Mouse (Mus musculus): ENCODE measurements at regions not wholly inside any gene's neighbourhood (a gene's known extent, or its start where the extent isn't known, plus 50 kb on each side); places are given as distances from the start of the nearest gene placed in this dataset.

DNA sequence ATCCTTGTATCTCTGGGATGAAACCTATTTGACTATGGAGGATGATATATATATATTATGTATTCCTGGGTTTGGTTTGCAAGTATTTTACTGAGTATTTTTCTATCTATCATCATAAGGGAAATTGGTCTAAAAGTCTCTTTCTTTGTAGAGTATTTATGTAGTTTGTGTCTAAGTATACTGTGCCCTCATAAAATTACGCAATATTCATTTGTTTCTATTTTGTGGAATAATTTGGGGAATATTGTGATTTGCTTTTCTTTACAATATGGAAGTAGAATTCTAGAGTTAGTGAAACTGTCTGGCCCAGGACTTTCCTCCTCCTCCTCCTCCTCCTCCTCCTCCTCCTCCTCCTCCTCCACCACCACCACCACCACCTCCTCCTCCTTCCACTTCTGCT lies 640.1 kb downstream of the Slc22a22 start:
- H3K9me3 ChIP-seq (replicated peaks; ENCODE audit: control insufficient read depth, low read length): no peaks in the 10 kb centered on the region
- H3K36me3 ChIP-seq (ENCODE audit: control insufficient read depth, insufficient read depth, low read length): no peaks in the 10 kb centered on the region
- WGBS: 95% methylated on average over 1 of the region's 1 CpGs
- no peaks in the 10 kb centered on the region for H3K27me3 ChIP-seq (ENCODE audit: control insufficient read depth, insufficient read depth, low read length)
- ATAC-seq (ENCODE audit: insufficient read depth, low FRiP score): no peak
- no peak overlapping the region for H3K4me3 ChIP-seq (replicated peaks; ENCODE audit: low read length)
- H3K4me2 ChIP-seq (ENCODE audit: low read depth, low read length): no peak overlapping the region
- peaks cover 6% of the 10 kb centered on the region; the same call in 1 of the 2 replicates for H3K4me1 ChIP-seq (ENCODE audit: control insufficient read depth, insufficient read depth, low read length)
- H3K9ac ChIP-seq (ENCODE audit: low read length): no peak overlapping the region
- H3K27ac ChIP-seq (ENCODE audit: low read length): no peak overlapping the region

DNA sequence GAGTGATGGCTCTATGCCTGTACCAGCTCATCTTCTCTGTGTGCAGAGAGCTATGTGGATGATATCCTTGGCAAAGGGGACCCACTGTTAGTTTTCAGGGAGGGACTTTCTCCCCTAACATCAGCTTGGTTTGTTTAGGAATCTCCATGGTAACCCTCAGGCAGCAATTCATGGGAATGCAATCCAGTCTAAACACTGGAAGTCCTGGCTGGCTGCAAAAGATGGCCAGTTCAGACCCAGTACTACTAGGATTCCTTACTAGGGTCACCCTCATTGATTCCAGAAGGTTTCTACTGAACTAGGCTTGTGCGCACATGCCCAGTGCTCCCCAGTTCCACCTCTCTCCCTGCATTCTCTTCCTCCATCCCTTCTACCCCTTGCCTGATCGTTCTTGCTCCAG lies 642.8 kb downstream of the Slc22a22 start:
- no peak overlapping the region for H3K4me3 ChIP-seq (replicated peaks; ENCODE audit: low read length)
- H3K9ac ChIP-seq (ENCODE audit: low read length): no peak overlapping the region
- H3K27me3 ChIP-seq (ENCODE audit: control insufficient read depth, insufficient read depth, low read length): no peaks in the 10 kb centered on the region
- H3K27ac ChIP-seq (ENCODE audit: low read length): no peak overlapping the region
- H3K4me1 ChIP-seq (ENCODE audit: control insufficient read depth, insufficient read depth, low read length): peaks cover 6% of the 10 kb centered on the region; the same call in 1 of the 2 replicates
- H3K36me3 ChIP-seq (ENCODE audit: control insufficient read depth, insufficient read depth, low read length): no peaks in the 10 kb centered on the region
- 71% methylated on average over 2 of the region's 2 CpGs for WGBS
- no peaks in the 10 kb centered on the region for H3K9me3 ChIP-seq (replicated peaks; ENCODE audit: control insufficient read depth, low read length)
- H3K4me2 ChIP-seq (ENCODE audit: low read depth, low read length): no peak overlapping the region
- 0 out of 2 replicates have a peak, but pooled peaks have one; percentile 21 for ATAC-seq (ENCODE audit: insufficient read depth, low FRiP score)

- Histone ChIP-seq H3K4me2 (ENCODE audit: low read depth, low read length) (no peak overlapping the region), H3K9ac (ENCODE audit: low read length) (no peak overlapping the region), H3K4me3 (replicated peaks; ENCODE audit: low read length) (no peak overlapping the region), H3K9me3 (replicated peaks; ENCODE audit: control insufficient read depth, low read length) (no peaks in the 10 kb centered on the region), H3K27ac (ENCODE audit: low read length) (no peak overlapping the region), H3K4me1 (ENCODE audit: control insufficient read depth, insufficient read depth, low read length) (peaks cover 6% of the 10 kb centered on the region; the same call in 1 of the 2 replicates), H3K27me3 (ENCODE audit: control insufficient read depth, insufficient read depth, low read length) (no peaks in the 10 kb centered on the region), H3K36me3 (ENCODE audit: control insufficient read depth, insufficient read depth, low read length) (no peaks in the 10 kb centered on the region)
- ATAC-seq (ENCODE audit: insufficient read depth, low FRiP score): no peak
- WGBS: 92% methylated on average over 7 of the region's 7 CpGs
Measured at GRCm38 (mm10) chr15:56832666-56833065, 644.8 kb downstream of the Slc22a22 start.

DNA sequence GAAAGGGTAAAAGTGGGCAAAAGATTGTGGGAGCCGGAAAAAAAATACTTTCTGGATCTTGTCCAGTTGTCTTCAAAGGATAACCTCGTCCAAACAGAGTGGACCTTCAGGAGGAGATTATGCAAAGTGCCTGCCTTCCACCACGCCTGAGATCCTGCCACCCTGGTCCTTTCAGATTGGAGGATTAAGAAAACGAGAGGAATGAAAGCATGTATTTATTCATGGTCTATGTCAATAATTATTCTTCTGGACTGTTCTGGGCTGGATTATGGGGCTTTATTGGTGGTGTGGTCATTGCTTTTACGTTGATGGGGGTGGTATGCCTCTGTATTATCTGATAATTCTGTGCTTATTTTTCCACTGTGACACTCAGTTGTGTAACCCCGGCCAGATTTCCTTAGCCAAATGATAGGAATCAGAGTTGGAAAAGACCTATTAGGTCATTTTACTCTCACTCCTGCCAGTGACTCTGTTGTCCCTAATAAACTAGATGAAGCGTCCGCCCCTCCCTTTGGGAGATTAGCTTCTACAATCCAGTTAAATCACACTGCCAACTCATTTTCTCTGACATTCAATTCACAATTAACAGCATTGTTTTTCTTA lies 656.3 kb downstream of the Slc22a22 start:
- Histone ChIP-seq H3K27me3 (ENCODE audit: control insufficient read depth, insufficient read depth, low read length) (no peaks in the 10 kb centered on the region), H3K4me3 (replicated peaks; ENCODE audit: low read length) (no peak overlapping the region), H3K4me1 (ENCODE audit: control insufficient read depth, insufficient read depth, low read length) (peaks cover 3% of the 10 kb centered on the region; the same call in 1 of the 2 replicates), H3K4me2 (ENCODE audit: low read depth, low read length) (no peak overlapping the region), H3K9me3 (replicated peaks; ENCODE audit: control insufficient read depth, low read length) (no peaks in the 10 kb centered on the region), H3K27ac (ENCODE audit: low read length) (no peak overlapping the region), H3K36me3 (ENCODE audit: control insufficient read depth, insufficient read depth, low read length) (no peaks in the 10 kb centered on the region), H3K9ac (ENCODE audit: low read length) (no peak overlapping the region)
- ATAC-seq (ENCODE audit: insufficient read depth, low FRiP score): no peak
- 54% methylated on average over 8 of the region's 8 CpGs for WGBS

DNA sequence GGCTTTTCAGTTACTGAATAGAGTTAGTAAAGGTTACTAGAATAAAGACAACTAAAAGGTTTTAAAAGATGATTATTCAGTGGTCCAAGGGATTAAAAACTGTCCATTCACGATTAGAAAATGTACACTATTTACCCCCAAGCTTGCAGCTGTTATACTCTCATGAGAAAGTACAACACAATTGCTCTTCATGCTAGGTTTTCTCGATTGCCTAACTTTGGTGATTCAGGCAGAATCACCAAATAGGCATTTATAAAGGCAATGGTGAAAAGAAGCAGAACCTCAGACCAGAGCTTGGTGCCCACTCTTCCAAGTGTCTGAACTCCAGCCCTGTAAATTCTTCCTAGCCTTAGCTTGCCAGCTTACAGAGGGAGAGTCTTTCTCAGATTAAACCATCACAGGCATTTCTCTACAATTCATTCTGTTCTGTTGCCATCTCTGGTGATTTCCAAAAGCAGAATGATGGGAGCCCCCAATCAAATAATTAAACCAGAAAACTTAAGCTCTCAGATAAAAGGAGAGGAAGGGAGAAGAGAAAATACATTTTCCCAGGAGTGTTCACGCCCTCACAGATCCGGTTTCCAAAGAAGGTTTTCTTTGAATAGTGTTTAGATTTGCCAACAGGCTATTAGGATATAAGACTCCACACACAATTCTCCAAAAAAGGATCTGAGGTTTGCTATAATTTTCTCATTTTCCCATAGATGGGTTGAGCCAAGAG lies 657.0 kb downstream of the Slc22a22 start:
- Histone ChIP-seq H3K9me3 (replicated peaks; ENCODE audit: control insufficient read depth, low read length) (no peaks in the 10 kb centered on the region), H3K36me3 (ENCODE audit: control insufficient read depth, insufficient read depth, low read length) (no peaks in the 10 kb centered on the region), H3K4me1 (ENCODE audit: control insufficient read depth, insufficient read depth, low read length) (peaks cover 3% of the 10 kb centered on the region; the same call in 1 of the 2 replicates), H3K27ac (ENCODE audit: low read length) (no peak overlapping the region), H3K9ac (ENCODE audit: low read length) (no peak overlapping the region), H3K4me3 (replicated peaks; ENCODE audit: low read length) (no peak overlapping the region), H3K4me2 (ENCODE audit: low read depth, low read length) (no peak overlapping the region), H3K27me3 (ENCODE audit: control insufficient read depth, insufficient read depth, low read length) (no peaks in the 10 kb centered on the region)
- 50% methylated on average over 4 of the region's 4 CpGs for WGBS
- ATAC-seq (ENCODE audit: insufficient read depth, low FRiP score): no peak

DNA sequence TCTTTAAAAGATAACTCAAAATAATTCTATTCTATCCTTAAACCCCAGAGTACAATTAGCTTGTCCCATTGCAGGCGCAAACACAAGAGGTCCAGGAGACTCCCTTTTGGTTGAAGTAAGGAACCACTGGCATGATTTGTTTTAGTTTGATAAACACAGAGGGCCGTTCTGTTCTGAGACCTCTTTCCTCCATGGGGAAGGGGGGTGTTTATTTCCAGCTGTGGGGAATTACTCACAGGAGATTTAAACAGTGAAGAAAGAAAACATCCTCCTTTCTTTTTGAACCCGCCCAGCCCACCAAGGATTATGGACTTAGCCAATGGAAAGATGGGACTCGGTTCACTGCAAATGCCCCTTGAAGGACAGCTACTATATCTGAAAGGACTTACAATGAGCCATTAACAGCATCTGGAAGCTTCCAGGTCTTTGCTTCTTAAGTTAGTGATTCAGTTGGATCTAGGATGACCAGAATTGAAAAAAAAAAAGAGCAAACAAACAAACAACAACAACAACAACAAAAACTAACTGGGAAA lies 659.2 kb downstream of the Slc22a22 start:
- H3K4me1 ChIP-seq (ENCODE audit: control insufficient read depth, insufficient read depth, low read length): peaks cover 3% of the 10 kb centered on the region; the same call in 1 of the 2 replicates
- H3K4me3 ChIP-seq (replicated peaks; ENCODE audit: low read length): no peak overlapping the region
- H3K36me3 ChIP-seq (ENCODE audit: control insufficient read depth, insufficient read depth, low read length): no peaks in the 10 kb centered on the region
- no peak overlapping the region for H3K4me2 ChIP-seq (ENCODE audit: low read depth, low read length)
- H3K27me3 ChIP-seq (ENCODE audit: control insufficient read depth, insufficient read depth, low read length): no peaks in the 10 kb centered on the region
- WGBS: 32% methylated on average over 4 of the region's 4 CpGs
- no peak overlapping the region for H3K9ac ChIP-seq (ENCODE audit: low read length)
- no peak overlapping the region for H3K27ac ChIP-seq (ENCODE audit: low read length)
- H3K9me3 ChIP-seq (replicated peaks; ENCODE audit: control insufficient read depth, low read length): no peaks in the 10 kb centered on the region
- ATAC-seq (ENCODE audit: insufficient read depth, low FRiP score): no peak

DNA sequence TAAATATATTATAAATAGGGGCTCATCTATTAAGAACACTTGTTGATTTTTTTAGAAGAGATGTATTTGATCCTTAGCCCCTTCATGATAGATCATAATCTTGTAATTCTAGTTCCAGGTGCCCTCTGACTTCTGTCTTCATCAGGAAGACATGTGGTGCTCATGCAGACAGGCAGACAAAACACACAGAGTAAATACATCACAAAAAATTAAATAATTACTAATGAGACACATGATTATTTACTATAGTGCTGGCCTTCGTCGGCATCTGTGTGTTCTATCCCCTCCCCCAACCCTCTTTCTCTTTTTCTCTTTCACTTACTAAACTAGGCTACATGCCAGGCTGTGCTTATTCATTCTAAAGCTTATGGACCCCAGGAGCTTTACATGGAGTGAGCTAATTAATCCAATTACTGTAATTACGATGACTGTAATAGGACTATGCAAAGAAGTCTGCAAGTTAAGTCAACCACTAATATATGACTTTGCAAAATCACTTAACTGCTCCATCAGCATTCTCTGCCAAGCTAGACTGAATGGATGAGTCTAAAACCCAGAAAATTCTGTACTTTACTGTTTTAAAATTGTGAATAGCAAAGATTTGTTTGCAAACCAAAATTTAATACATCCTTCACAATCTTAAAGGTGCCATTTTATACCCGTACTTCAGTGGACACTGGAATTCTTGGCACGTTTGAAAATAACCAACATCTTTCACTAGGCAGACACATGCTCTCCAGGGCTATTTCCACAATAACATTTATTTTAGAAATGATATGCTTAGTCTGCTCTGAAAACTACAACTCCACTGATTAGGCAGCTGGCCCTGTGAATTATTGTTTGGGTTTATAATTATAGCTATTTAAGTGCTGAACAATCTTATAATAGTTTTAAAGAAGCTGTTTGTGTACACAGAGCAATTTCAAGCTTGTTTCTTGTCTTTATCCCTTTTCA lies 659.9 kb downstream of the Slc22a22 start:
- no peak for ATAC-seq (ENCODE audit: insufficient read depth, low FRiP score)
- Histone ChIP-seq H3K36me3 (ENCODE audit: control insufficient read depth, insufficient read depth, low read length) (no peaks in the 10 kb centered on the region), H3K4me3 (replicated peaks; ENCODE audit: low read length) (no peak overlapping the region), H3K4me1 (ENCODE audit: control insufficient read depth, insufficient read depth, low read length) (peaks cover 3% of the 10 kb centered on the region; the same call in 1 of the 2 replicates), H3K9me3 (replicated peaks; ENCODE audit: control insufficient read depth, low read length) (no peaks in the 10 kb centered on the region), H3K27ac (ENCODE audit: low read length) (no peak overlapping the region), H3K9ac (ENCODE audit: low read length) (no peak overlapping the region), H3K4me2 (ENCODE audit: low read depth, low read length) (no peak overlapping the region), H3K27me3 (ENCODE audit: control insufficient read depth, insufficient read depth, low read length) (no peaks in the 10 kb centered on the region)
- 41% methylated on average over 5 of the region's 5 CpGs for WGBS

DNA sequence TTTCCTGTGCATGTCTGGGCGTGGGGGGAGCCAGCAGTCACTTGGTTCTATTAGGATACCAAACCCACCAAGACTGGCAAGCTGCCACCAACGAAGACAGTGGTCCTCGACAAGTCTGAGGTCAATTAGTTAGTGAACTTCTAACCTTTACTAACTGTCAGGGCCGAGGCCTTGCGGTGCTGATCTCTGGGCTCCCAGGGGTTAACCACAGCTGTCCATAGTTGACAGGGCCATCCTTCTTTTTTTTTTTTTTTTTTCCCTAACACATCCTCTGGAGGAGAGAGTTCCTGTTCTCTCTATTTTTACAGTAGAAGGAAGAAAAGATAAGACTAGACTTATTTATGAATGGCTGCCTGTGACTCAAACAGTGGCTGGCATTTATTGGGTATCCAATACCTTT lies 663.5 kb downstream of the Slc22a22 start:
- Histone ChIP-seq H3K9me3 (replicated peaks; ENCODE audit: control insufficient read depth, low read length) (no peaks in the 10 kb centered on the region), H3K4me1 (ENCODE audit: control insufficient read depth, insufficient read depth, low read length) (peaks cover 3% of the 10 kb centered on the region; the same call in 1 of the 2 replicates), H3K27me3 (ENCODE audit: control insufficient read depth, insufficient read depth, low read length) (no peaks in the 10 kb centered on the region), H3K4me2 (ENCODE audit: low read depth, low read length) (no peak overlapping the region), H3K36me3 (ENCODE audit: control insufficient read depth, insufficient read depth, low read length) (no peaks in the 10 kb centered on the region), H3K4me3 (replicated peaks; ENCODE audit: low read length) (no peak overlapping the region), H3K9ac (ENCODE audit: low read length) (no peak overlapping the region), H3K27ac (ENCODE audit: low read length) (no peak overlapping the region)
- 43% methylated on average over 5 of the region's 5 CpGs for WGBS
- no peak for ATAC-seq (ENCODE audit: insufficient read depth, low FRiP score)
